Mouse (Mus musculus): ENCODE measurements around the gene Iqcn.

DNA sequence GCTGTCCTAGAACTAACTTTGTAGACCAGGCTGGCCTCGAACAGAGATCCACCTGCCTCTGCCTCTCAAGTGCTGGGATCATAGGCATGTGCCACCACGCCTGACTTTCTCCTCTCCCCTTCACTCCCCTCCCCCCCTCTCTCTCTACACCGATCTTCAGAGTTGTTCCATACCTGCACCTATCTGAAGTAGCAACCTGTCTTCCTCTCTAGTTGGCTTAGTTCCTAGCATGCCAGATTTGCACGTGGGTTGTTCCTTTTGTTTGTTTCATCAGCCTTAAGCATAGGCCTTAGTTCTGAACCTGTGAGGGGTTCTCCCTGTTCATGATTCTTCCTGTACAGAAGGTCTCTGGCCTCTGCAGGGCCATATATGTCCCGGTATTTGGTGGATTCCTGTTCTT, 34.4 kb downstream of the Iqcn start:
- TF ChIP-seq KAT2A (conservative IDR thresholded peaks at IDR 0.05; ENCODE audit: low read depth, low read length) (no peak), CTCF (IDR thresholded peaks at IDR 0.05 in 2 of 3, conservative IDR thresholded peaks at IDR 0.05 in 1 of 3; ENCODE audit: control insufficient read depth in 1 of 3, insufficient read depth in 1 of 3, low read depth in 2 of 3, low read length in 3 of 3, poor library complexity in 1 of 3, severe bottlenecking in 1 of 3) (no peak), SIN3A (IDR thresholded peaks at IDR 0.05; ENCODE audit: low read length) (no peak), POLR2A (IDR thresholded peaks at IDR 0.05; ENCODE audit: control insufficient read depth in 1 of 2, insufficient read depth in 1 of 2, low read depth in 1 of 2, low read length in 2 of 2, poor library complexity in 1 of 2) (no peak), MAZ (IDR thresholded peaks at IDR 0.05; ENCODE audit: low read depth, low read length) (no peak), GATA1 (IDR thresholded peaks at IDR 0.05; ENCODE audit: low read depth, low read length) (no peak), MXI1 (IDR thresholded peaks at IDR 0.05; ENCODE audit: low read depth, low read length) (no peak)
